Mouse (Mus musculus) liver, embryonic 14 days (tissue): ENCODE results near the gene Olfr631. TPM values are rescaled to one million over a fixed set of nuclear protein-coding genes. Genes with fewer than 3 reads are reported as not detected.

Source experiments
- polyA plus RNA-seq: library from polyadenylated mRNA; depleted of rRNA; stranded (reverse); fragments of >200 nt; gene quantifications from 2 replicates; pipeline ENCODE4 v1.2.3, GENCODE M21; 2012; rRNA removed

The Olfr631 gene
- 0.45 and 0.77 TPM in 2 replicates for polyA plus RNA-seq

DNA sequence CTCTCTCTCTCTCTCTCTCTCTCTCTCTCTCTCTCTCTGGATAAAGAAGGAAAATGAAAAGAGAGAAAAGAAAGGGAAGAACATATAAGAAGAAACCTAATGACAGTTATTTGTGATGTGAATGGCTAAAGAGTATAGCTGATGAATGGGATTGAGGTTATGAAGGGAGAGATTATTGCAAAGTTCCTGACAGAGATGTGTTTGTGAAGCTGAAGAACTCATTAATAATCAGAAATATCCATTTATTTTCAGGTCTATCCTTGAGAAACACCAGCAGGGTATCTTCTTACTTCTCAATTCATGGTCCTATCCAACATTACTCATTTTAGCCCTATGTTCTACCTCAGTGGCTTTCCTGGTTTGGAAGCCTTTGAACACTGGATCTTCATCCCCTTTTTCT lies at the start of gene Olfr631:
Gene Olfr631, plus strand, starts transcription at position 301 of the 400 bp plus-strand sequence.

DNA sequence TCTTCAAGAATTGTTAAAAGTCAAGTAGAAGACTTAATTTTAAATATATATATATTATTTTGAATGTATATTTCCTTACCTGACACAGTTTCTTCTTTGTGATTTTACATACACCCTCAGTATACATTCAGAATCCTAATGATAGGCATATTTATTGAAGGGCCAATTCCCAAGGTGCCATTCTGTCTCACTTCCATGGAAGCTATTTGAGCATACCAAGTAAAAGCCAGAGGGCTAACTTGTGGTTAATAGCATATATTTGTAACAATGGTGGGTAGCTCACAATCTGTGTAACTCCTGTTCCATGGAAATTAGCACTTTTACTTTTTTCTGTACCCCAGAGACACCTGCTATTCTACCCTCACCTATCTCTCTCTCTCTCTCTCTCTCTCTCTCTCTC lies 42.5 kb upstream of the Olfr631 start, which contains the start of gene Olfr66:
Gene Olfr66, minus strand, starts transcription at position 101 of the 400 bp plus-strand sequence.

DNA sequence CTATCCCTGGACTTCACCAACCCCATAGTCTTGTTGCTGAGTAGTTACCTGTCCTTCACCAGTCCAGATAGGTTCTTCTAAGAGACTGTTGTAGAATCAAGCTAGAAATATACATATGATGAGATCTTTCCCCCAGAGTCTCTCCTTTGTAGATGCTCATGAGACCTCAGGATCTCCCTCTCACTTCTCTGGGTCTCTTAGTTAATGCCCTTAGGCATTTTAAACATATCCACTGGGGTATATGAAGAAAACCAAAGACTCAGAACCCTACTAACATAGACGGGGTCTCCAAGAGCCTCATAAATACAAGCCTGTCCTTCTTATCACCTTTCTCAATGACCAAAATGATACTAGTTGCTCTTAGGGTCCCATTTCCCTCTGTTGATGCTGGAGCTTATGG lies 34.2 kb upstream of the Olfr631 start, which contains the start of gene Olfr64:
Gene Olfr64, minus strand, starts transcription at position 101 of the 400 bp plus-strand sequence.

DNA sequence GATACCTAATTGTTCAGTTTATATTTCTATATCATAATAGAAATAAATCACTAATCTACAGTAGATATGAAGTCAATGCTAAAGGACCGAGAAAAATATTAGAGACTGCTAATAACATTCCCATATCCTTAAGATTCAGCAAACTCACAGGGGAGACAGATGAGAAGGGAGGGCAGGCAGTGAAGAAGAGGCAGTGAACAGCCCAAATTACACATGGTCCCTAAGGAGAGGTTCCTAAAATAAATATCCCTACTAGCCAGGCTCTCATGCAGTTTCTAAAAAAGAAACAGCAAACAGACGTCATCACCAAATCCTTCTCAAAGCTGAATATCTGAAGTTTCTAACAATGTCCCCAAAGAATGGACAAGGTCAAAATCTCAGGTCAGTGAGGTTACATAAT lies 25.4 kb upstream of the Olfr631 start, which contains the start of gene Olfr65:
Gene Olfr65, plus strand, starts transcription at position 301 of the 400 bp plus-strand sequence.

DNA sequence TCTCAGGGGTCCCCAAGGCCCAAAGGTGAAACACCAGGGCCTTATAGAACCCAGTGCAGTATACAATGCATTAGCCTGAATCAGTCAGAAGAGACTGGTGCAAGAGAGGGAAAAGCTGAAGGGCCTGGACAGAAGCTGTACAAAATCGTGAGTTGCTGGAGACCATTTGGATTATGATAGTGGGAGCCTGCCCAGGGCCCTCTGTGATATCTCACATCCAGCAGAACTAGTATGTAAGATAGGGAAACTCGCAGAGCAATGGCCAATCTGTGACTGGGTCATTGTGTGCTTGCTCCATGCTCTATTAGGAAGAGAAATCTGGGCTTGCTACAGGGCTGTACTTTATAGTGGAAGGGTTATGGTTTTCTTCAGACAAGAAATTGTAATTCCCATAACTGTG lies 5.6 kb downstream of the Olfr631 start, which contains the start of gene Olfr632:
Gene Olfr632, plus strand, starts transcription at position 84 of the 400 bp plus-strand sequence.

DNA sequence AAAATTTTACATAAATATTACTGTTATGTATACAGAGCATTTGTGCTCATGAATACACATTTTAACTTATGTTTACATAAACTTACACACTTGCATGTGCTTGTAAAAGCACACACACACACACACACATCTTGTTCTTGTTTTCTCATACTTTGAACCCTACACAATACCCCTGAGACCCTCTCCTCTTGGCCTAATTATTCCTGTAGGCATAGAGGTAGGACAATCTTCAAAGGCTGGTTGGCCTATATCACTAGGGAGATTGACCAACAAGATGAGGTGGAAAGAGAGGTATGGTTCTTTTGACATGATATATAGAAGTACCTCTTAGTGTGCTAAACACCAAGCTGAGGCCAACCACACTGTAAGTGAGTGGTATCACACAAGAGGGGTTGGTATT lies 15.5 kb downstream of the Olfr631 start, which contains the start of gene Olfr633:
Gene Olfr633, plus strand, starts transcription at position 301 of the 400 bp plus-strand sequence.

DNA sequence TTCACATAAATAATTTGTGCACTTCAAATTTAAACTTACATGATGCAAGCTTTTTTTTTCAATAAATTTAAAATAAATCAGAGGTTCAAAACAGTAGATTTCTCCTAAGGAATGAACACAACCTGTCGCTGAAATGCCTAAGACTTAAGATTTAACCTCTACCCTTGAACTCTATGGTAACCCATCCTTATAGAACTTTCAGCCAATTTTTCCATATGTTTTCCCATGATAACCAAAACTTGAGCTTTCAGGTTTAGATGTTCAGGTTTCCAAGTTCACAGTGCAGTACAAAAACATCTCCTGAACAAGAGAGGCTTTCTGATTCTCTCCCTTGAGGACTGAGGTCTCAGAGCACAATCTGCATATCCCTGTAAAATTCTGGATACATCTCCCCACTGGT lies 42.2 kb downstream of the Olfr631 start, which contains the start of gene Olfr635:
Gene Olfr635, plus strand, starts transcription at position 301 of the 400 bp plus-strand sequence.

Other genes with a start within 250 kb of the Olfr631 start
- not detected in 2 replicates for gene Olfr625-ps1, start 246.1 kb upstream of the Olfr631 start, polyA plus RNA-seq
- not detected in 2 replicates for gene Olfr243, start 214.2 kb upstream of the Olfr631 start, polyA plus RNA-seq
- not detected in 2 replicates for gene Olfr628, start 198.5 kb upstream of the Olfr631 start, polyA plus RNA-seq
- gene Olfr629, start 183.9 kb upstream of the Olfr631 start, polyA plus RNA-seq: 0.06 and 0.08 TPM in 2 replicates
- 0.03 TPM in 2 replicates for gene Olfr630, start 171.5 kb upstream of the Olfr631 start, polyA plus RNA-seq
- 0.01 TPM in 1 of 2 replicates, not detected in the other for gene Olfr69, start 157.2 kb upstream of the Olfr631 start, polyA plus RNA-seq
- 0.06 and 0.08 TPM in 2 replicates for gene Olfr68, start 149.1 kb upstream of the Olfr631 start, polyA plus RNA-seq
- 0.01 and 0.02 TPM in 2 replicates for gene Olfr67, start 137.0 kb upstream of the Olfr631 start, polyA plus RNA-seq
- gene Hbb-bt, start 114.8 kb upstream of the Olfr631 start, polyA plus RNA-seq: 72,714 and 77,546 TPM in 2 replicates
- 210,584 and 218,066 TPM in 2 replicates for gene Hbb-bs, start 100.7 kb upstream of the Olfr631 start, polyA plus RNA-seq
- gene Hbb-bh2, start 88.3 kb upstream of the Olfr631 start, polyA plus RNA-seq: 0.17 and 0.27 TPM in 2 replicates
- gene Hbb-bh1, start 85.7 kb upstream of the Olfr631 start, polyA plus RNA-seq: 208 and 218 TPM in 2 replicates
- gene Hbb-y, start 75.6 kb upstream of the Olfr631 start, polyA plus RNA-seq: 398 and 559 TPM in 2 replicates
- gene Olfr66, start 42.6 kb upstream of the Olfr631 start, polyA plus RNA-seq: 0.01 and 0.05 TPM in 2 replicates
- gene Olfr64, start 34.3 kb upstream of the Olfr631 start, polyA plus RNA-seq: not detected in 2 replicates
- gene Olfr65, start 25.3 kb upstream of the Olfr631 start, polyA plus RNA-seq: not detected in 2 replicates
- gene Olfr632, start 5.5 kb downstream of the Olfr631 start, polyA plus RNA-seq: 1.6 and 1.8 TPM in 2 replicates
- 0.02 and 0.09 TPM in 2 replicates for gene Olfr633, start 15.6 kb downstream of the Olfr631 start, polyA plus RNA-seq
- gene Olfr635, start 42.3 kb downstream of the Olfr631 start, polyA plus RNA-seq: under 0.01 TPM in 2 replicates
- 0.05 TPM in 2 replicates for gene Olfr638, start 69.9 kb downstream of the Olfr631 start, polyA plus RNA-seq
- not detected in 2 replicates for gene Olfr639, start 88.5 kb downstream of the Olfr631 start, polyA plus RNA-seq
- gene Olfr640, start 96.7 kb downstream of the Olfr631 start, polyA plus RNA-seq: not detected in 2 replicates
- not detected in 2 replicates for gene Olfr641, start 106.6 kb downstream of the Olfr631 start, polyA plus RNA-seq
- not detected in 2 replicates for gene Olfr642, start 123.8 kb downstream of the Olfr631 start, polyA plus RNA-seq
- not detected in 2 replicates for gene 4930516K23Rik, start 132.6 kb downstream of the Olfr631 start, polyA plus RNA-seq
- not detected in 2 replicates for gene Olfr644, start 143.0 kb downstream of the Olfr631 start, polyA plus RNA-seq
- not detected in 2 replicates for gene Olfr645, start 156.6 kb downstream of the Olfr631 start, polyA plus RNA-seq
- not detected in 2 replicates for gene Olfr646, start 176.0 kb downstream of the Olfr631 start, polyA plus RNA-seq
- gene Ubqln5, start 201.0 kb downstream of the Olfr631 start, polyA plus RNA-seq: not detected in 2 replicates
- gene Olfr643, start 208.6 kb downstream of the Olfr631 start, polyA plus RNA-seq: not detected in 2 replicates
- gene Ubqln3, start 214.5 kb downstream of the Olfr631 start, polyA plus RNA-seq: not detected in 2 replicates
- gene Ubqlnl, start 221.7 kb downstream of the Olfr631 start, polyA plus RNA-seq: not detected in 2 replicates
- gene Olfm5, start 236.0 kb downstream of the Olfr631 start, polyA plus RNA-seq: 0.01 TPM in 1 of 2 replicates, not detected in the other